Mouse (Mus musculus) right cerebral cortex, postnatal 36 days (tissue): ENCODE measurements at regions not wholly inside any gene's neighbourhood (a gene's known extent, or its start where the extent isn't known, plus 50 kb on each side); places are given as distances from the start of the nearest gene placed in this dataset.
"Not testable (repeated sequence)": the region's sequence is repeated elsewhere in the genome, so short reads cannot be mapped to it uniquely, and the experiment has no call there.

Experiments used
- DNase-seq, 2 experiments: peaks; one replicate each; pipeline ENCODE4 v3.0.0; 2022; ENCODE audit warnings: low spot score in 2 of 2, mixed read lengths in 1 of 2

DNA sequence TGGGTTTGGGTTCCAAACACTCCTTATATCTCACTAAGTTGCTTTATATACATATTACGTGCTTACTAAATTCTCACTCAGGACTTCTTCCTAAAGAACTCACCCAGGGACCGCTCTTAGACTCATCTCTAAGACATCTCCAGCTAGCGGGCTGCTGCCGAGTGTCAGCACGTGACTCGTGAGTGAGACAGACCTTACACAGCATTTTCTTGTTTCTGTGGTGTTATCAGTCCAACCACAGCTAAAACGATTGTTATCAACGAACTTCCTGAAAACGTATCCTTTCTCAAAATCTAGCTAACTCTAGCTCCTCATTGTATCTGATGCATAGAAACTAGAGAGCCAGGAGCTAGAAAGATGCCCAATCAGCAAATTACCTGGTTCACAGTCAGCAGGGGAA, 168.7 kb upstream of the Mon1b start:
- DNase-seq: no peak

DNA sequence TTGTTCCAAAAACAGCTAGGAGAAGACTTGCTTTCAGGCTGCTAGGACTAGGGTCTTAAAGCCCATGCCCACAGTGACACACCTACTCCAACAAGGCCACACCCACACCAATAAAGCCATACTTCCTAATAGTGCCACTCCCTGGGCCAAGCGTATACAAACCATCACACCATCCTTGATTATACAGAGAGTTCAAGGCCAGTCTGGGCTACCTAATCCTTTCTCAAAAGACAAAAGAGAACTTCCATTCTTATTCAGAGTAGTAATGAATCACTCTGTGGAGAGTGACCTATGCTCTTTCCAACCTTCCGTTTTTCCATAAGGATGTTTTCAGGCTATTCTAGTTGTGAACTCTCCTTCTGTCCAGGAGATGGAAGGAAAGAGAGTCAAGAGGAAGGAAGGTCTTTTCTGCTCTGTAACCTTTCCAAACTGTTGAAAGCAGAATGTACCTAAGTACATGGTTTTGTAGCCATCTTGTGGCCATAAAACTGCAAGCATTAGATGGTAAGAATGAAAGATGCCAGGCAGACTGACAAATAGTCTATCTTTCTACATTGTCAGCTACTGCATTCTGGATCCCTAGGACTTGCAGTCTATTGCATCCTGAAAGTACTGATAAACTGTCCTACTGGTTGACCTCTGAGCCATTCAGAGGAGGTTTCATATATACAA, 145.8 kb upstream of the Mon1b start:
- DNase-seq: no peak

DNA sequence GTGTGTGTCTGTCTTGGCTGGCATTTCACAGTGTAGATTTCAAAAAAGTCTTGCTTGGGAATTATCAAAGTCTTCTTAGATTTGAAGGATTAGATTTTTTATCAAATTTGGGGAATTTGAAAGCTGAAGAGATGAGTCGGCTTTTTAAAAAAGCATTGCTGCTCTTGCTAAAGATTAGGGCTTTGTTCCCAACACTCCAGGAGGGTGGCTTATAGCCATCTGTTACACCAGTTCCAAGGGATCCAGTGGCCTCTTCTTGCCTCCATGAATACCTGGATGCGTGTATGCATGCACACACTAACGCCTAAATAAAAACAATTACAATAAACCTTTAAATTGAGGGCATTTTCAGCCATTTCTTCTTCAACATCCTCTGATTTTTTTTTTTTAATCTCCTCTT, 144.5 kb upstream of the Mon1b start:
- DNase-seq: no peak

DNA sequence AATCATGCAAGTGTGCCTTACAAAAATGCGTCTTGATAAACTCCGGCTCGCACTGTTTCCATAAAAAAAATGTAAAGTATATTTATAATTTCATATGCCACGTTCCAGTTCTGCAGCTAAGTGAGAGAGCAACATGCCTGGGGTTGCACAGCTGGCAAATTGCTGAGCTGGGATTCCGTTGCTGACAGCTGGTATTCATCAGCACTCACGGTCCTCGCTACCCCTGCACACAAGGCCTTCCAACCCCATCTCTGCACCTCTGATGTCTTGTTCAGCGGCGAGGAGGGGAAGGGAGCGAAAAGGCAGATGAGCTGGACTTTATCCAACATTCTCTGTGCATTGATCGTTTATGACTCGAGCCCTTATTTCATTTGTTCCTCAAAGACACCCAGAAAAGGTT, 138.5 kb upstream of the Mon1b start:
- no peak for DNase-seq

DNA sequence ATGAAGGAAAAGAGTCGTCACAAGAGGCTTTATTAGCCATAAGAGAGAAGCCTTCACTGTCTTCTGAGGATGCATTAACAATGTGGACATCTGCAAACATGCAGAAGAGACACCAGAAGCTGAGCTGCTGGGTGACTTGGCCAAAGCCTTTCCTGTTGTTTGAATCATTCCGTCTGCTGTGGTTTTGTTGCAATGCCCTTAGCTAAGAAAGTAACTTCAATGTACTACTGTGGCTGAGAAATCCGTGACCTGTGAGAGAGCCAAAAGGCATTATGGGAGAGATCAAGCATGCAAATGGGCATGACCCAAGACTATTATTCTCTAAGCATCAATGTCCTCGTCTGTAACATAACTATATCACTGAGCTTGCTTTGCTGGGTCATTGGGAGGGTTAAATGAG, 132.7 kb upstream of the Mon1b start:
- no peak for DNase-seq

DNA sequence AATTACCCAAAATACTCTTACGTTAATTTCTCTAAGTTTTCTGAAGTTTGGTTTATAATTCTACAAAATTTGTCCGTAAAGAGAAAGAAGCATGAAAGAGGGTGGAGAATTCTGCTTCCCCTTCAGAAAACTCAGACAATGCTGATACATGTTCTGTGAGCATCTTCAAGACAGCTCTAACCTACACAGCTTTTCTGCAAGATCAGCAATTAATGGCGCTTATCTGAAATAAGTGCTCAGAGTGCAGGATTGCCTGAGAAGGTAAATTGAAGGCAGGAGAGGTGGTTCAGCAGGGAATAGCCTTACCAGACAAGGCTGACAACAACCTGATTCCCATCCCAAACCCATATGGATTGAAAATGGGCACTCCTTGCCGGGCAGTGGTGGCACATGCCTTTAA, 122.5 kb upstream of the Mon1b start:
- DNase-seq: no peak

DNA sequence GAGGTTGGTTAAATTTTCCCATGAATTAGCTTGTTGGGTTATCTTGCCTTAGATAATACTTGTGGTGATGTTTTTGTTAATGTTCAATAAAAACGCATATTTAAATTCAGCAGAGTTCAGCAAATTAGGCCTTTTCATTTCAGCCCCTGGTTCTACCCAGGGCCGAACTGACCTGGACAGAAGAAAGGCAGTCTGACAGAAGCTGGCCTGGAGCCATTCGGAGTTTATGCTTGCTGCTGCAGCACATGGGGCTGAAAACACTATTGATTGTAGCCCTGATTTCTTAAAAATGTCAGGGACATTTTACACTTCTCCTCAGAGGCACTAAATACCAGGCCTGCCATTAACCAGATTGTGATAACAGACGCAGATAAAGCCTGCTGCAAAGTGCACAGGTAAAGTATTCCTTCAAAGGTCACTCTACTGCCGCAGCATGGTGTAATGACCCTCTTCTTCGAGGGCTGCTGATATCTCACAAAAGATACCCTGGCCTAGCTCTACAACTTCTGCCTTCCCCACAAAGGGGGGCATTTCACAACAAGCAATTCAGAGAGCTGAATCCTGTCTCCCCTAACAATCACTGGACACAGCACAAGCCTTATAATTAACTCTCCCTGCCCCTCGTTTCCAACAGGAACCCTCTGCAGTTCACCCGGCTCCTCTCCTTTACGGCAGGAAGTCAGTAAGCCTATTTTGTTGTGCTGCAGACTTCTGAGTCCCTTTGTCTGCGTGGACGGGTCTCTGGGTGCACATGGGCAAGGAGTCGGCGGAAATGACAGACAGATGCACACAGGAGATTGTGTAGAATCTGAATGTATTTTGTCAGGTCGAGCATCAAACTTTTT, 121.3 kb upstream of the Mon1b start:
- DNase-seq: no peak

DNA sequence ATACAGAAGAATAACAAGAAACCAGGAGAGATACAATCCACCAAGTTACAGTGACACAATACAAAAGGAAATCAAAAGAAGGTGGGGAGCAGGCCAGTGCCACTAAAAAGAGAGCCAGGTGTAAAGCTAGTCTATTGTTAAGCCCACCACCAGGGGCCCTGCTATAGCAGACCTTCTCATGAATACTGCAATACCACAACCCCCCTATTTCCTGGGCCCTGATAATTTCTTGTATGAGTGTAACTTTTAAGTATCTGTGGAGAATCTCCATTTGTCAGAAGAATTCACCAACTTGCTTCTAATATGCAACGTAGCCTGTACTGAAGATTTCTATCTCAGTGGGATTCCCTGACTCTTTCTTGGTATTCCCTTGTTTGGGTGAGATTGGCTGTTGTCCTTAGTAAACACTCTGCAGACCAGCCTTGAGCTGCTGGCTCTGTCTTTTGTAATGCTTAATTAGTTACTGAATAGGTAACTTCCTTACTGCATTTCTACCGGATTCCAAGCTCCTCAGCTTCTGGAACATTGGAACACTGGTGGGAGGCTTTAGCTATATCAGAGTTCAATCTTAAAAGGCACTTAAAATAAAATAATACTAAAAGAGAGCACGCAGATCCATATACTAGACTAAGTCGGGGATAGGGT, 120.5 kb upstream of the Mon1b start:
- not testable (repeated sequence) for DNase-seq

DNA sequence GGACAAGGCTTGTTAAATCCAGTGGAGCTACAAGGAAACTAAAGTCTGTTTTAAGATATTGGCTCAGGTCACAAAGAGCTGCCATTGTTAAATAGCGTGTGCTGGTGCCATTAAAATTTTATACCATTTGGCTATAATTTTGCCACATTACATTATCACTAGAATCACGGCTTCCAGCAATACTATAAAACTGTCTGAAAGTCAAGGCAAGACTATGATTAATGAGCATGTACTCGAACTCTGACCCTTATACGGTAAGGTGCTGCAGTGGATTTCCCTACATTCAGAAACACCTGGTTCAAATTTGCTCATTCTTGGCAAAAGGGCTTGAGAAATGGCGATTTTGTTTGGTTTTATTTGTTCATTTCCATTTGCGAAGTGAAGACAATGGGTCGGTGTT, 119.2 kb upstream of the Mon1b start:
- DNase-seq: no peak

DNA sequence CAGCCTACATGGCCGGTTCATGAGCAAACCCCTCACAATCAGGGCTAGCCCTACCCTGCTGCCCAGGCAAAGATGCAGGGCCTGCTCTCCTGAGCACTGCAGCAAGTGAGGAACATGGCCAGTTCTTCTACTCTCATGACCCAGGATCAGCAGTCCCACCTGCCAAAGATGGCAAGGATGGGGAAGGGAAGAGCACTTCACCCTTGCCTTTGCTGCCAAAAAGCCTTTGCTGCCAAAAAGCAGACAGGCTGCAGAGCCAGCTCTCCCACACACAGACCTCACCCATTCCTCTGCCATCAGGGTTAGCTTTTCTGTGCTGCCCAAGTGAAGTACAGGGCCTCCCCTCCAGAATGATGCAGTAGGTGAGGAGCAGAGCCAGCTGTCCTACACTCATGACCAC, 117.5 kb upstream of the Mon1b start:
- DNase-seq: no peak

DNA sequence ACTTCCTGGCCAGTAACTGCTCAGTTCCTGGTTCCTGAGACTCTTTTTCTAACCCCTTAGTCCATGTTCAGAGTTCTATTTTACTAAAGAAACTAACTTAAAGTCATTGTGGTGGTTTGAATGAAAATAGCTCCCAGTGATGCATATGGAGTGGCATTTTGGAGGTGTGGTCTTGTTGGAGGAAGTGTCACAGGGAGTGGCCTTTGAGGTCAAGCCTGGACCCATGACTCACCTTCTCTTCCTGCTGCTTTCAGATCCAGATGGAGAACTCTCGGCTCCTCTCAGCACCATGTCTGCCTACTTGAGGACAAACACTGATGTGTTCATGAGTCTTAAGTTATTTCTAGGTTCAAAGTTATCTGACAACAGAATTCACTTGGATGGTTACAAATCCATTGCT, 111.8 kb upstream of the Mon1b start:
- DNase-seq: no peak

DNA sequence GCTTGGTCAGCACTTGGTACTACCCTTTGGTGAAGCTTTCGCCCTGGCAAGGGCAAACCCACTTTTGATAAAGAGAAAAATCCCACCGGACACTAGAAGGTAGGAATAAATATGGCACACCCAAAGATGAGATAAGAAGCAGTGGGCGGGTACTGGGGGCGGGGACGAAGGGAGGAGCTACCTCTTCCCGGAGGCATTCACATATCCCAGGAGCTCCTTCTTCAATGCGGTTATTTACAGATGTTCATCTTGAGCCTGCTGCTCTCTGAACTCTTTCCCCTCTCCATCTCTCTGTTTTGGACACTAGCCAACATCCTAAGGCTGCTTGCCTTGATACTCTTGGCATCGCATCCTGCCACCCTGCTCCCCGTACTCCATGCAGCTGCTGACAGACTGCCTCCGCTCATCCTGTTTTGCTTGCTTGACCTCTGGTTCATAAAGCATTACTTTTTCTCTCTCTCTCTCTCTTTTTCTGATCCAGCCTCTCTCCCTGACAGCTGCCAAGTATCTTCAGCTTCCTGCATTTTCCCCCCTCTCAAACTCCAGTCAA, 104.2 kb upstream of the Mon1b start:
- no peak for DNase-seq

DNA sequence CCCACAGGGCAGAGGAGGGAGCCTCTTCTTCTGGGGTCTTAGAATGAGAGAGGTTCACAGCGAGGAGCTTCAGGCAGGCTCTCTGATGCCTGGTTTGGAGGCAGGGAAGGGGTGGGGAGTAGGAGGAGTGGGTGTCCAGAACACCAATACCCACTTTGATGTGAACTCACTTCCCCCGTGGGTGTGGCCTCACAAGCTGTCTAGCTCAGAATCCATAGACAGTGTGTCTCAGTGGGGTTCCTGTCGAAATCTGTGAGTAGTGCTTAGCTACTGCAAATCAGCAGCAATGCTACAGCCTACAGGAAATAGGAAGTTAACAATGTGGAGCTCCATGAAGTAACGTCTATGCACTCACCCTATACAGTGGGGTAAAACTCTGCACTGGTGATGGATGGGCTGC, 102.5 kb upstream of the Mon1b start:
- DNase-seq: no peak

DNA sequence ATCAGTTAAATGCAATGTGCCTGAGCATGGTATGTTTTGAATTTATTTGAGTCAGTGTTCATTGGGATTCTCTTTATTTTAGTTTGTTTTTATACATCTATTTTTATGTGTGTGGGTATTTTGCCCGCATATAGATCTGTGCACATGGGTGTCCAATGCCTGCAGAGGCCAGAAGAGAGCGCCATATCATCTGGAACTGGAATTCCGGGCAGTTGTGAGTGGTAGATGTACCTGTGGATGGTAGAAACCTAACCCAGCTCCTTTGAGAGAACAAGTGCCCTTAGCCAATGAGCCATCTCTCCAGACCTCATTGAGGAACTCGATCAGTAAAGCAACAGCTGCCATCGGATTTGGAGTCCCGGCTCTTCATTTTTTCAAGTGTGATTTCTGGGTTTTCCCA, 94.0 kb upstream of the Mon1b start:
- no peak for DNase-seq

DNA sequence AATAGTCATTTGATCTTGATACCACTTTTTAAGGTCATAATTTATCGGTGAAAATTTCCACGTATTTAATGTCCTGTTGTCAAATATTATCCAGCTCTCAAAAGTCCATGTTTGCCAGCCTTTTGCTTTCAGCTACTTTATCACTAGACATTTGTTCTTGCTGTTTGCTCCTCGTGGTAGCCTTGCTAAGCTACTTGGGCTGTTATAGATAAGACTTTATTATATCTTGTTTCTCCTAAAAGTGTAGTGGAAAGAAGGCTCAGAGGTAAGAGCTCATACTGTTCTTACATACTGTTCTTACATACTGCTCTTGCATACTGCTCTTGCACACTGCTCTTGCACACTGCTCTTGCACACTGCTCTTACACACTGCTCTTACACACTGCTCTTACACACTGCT, 93.3 kb upstream of the Mon1b start:
- no peak for DNase-seq

DNA sequence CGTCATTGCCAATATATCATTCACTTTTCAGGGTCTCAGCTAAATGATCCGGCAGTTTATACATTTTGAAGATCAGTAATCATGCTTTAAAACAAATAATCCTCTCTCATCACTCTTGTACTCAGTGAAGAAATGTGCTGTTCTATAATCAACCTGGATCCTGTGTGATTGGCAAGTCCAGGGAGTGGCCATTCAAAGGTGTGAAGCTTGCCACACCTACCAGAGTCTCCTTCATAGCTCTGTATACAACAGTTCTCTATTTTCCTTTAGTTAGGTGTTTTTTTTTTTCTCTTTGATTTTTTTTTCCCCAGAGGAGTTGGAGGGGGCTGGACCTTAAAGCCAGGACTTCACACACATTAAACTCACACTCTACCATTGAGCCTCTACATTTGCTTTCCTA, 92.7 kb upstream of the Mon1b start:
- DNase-seq: no peak

DNA sequence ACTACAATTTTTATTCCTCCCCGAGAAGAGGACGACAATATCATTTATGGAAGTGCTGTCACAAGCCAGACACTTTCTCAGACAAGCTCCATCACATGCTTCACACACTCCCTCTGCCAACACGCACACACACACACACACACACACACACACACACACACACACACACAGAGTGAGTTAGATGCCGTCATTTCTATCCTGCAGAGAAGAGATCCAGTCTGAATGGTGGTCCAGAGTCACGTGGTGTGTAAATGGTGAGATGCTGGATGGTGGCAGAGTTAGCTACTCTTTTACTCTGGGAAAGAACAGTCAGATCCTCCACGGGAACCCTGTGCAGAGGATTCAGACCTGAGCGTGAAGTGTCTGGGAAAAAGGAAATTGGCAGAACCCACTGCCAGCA, 86.2 kb upstream of the Mon1b start:
- DNase-seq: no peak

DNA sequence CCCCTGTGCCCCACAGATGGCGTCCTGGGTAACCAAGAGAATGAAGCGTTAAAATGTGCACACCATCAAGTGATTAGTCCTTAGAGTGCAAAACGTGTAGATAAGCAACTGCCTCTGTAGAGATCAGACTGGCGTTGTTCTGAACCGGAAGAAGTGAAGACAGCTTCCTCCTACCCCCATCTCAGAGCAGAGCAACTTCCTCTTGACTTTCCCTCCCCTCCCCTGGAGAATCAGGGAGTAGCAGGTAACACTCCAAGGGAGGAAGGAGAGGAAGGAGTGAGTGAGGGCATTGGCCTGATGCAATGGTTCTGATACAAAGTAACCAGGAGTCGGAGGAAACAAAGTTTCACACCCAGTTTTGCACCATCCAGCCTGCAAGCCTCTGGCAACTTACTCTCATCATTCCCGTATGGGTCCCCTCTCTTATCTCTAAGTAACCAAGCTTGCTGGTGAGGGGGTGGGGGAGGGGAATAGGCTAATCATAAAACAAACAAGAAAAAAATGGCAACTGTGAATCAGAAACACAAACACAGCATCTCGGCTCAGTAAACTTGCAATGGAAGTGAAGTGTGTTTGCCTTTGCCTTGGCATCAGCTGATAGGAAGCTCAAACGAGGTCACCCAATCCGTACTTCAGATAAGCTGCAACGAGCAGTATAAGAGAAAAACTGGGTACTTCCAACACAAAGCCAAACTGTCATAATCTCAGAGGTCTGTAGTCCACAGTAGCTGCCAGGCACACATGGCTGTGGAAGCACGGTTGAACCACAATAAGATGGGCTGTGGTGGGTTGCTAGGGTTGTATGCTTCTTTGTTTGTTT, 83.7 kb upstream of the Mon1b start:
- no peak for DNase-seq

DNA sequence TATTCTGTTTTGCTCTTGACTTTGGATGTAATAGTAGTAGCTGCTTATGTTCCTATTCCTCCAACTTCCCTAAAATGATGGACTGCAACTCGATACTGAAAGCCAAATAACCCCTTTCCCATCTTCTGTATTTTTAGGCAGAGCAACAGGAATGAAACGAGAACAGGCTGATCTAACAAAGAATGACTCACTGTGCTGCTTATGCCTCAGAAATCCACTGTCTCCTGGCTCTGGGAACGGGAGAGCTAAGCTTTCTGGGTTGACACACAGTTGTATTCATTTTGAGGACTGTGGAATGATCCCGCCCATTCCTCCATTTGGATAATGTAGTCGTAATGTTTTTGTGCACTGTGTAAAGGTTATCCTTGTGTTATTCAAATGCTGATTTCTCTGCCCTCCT, 82.6 kb upstream of the Mon1b start:
- DNase-seq: no peak

DNA sequence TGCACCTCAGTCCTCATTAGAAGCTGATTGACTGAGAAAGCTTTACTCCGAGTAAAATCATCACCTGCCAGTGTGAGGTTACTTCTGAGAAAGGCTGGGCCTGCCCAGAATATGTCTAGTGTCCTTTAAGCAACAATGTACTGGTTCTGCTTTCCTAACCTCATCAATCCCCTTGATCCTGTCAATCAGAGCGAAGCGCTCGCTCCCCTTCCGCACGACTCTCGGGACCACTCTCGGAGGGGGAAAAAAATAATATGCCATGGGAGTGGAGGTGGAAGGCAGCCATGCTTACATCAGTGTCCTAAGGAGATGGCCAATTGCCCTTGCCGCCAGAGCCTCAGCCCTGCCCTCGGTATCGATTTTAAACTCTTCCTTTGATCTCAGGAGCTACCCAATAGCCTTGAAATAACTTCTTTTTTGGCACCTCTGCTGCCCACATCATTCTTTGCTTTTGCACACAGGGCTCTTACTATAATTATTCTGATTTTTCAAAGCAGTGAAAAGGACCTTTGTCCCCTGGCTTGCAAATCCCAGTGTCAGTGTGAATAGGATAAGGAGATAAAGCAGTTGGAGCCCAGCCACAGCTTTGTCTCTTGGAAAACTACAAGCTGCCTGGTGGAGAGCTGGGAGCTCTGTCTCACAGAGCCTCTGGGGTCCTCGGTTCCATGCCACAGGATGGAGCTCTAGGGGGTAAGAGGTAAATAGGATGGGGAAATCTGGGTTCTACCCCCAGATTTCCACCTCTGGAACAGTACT, 80.5 kb upstream of the Mon1b start:
- no peak for DNase-seq

DNA sequence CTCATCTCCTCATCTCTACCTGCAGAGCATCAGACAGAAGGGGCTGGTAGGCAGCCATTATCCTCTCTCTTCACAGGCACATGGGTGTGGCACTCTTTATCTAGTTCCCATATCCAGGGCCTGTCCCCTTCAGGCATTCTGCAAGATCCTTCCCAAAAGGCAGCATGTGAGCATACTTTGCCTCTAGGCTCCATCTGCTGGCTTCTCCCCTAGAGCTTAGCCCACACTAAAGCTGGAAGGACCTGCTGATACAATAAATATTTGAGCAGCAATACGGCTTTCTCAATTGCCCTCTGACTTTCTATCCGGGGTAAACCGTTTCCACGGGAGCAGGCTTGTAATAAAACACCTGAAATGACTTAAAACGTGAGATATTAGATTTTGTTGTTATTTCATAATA, 78.4 kb upstream of the Mon1b start:
- DNase-seq: no peak
